Mouse (Mus musculus): ENCODE measurements around the gene Tgds. TPM values are rescaled to one million over a fixed set of nuclear protein-coding genes. Genes with fewer than 3 reads are reported as not detected.
"Not testable (repeated sequence)": the region's sequence is repeated elsewhere in the genome, so short reads cannot be mapped to it uniquely, and the experiment has no call there.

Tgds gene
- polyA plus RNA-seq, 1 experiment from 2014 or later, result 16.0 TPM

DNA sequence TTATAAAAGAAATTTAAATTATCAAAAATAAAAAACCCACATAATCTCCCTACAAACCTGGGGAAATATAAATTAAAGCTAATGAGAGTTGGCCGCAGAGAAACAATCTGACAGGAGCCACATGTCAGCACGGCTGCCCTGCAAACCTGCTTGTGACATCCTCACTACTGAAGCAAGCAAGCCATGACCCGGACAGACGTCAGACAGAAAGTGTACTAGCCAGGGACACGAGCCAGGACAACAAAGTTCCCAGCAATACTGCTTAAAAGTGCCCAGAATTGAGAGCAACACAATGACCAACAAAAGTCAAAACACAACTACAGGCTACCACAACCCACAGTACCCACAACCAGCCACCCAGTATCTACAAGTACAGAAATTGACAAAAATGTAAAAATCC lies 6.3 kb downstream of the Tgds start:
- DNase-seq (no peak), ATAC-seq (no peak)
- no peak overlapping the region for H3K27ac ChIP-seq (ENCODE audit: low read depth)
- TF ChIP-seq EP300 (IDR thresholded peaks at IDR 0.05; ENCODE audit: low read depth), result no peak
- no peak for TF ChIP-seq CTCF (IDR thresholded peaks at IDR 0.05; ENCODE audit: low read depth)
- peaks cover 27% of the 10 kb centered on the region for H3K36me3 ChIP-seq (replicated peaks; ENCODE audit: insufficient read depth, low read length)
- 81% methylated on average over 5 of the region's 5 CpGs for WGBS (ENCODE audit: insufficient replicate concordance)
- H3K27me3 ChIP-seq (ENCODE audit: insufficient read depth, low read length), result no peaks in the 10 kb centered on the region
- H3K9me3 ChIP-seq (ENCODE audit: low read length), result no peaks in the 10 kb centered on the region
- H3K9ac ChIP-seq (replicated peaks), result no peak overlapping the region
- H3K4me1 ChIP-seq (ENCODE audit: insufficient read depth), result peaks cover 8% of the 10 kb centered on the region
- H3K4me3 ChIP-seq (ENCODE audit: low read depth, low read length), result no peak overlapping the region
- no peak overlapping the region for H3K4me2 ChIP-seq (ENCODE audit: low read depth, low read length)

DNA sequence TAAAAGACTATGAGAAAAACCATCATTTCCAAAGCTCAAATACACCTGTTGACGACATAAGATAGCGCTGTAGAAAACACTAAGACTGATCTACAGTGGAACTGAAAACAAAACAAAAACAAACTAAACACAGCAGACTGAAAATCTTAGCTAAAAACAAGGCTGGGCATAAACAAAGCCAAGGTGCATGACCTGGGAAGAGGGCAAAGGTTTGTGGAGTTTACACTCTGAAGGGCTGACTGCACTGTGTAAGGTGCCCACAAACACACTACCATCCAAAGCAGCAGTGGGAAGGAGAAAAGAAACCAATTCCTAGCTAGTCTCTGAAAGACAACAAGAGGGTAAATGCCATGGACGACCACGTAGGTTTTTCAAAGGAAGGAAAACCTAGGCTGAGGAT lies 7.8 kb downstream of the Tgds start:
- H3K4me3 ChIP-seq (ENCODE audit: low read depth, low read length), result no peak overlapping the region
- H3K36me3 ChIP-seq (replicated peaks; ENCODE audit: insufficient read depth, low read length), result peaks cover 37% of the 10 kb centered on the region
- H3K4me1 ChIP-seq (ENCODE audit: insufficient read depth), result 0 out of 2 replicates have a peak, but pooled peaks cover 6% of the 10 kb centered on the region
- 79% methylated on average over 4 of the region's 4 CpGs for WGBS (ENCODE audit: insufficient replicate concordance)
- TF ChIP-seq EP300 (IDR thresholded peaks at IDR 0.05; ENCODE audit: low read depth) (no peak), CTCF (IDR thresholded peaks at IDR 0.05; ENCODE audit: low read depth) (no peak)
- DNase-seq (no peak), ATAC-seq (no peak)
- no peak overlapping the region for H3K27ac ChIP-seq (ENCODE audit: low read depth)
- H3K9ac ChIP-seq (replicated peaks), result no peak overlapping the region
- H3K4me2 ChIP-seq (ENCODE audit: low read depth, low read length), result no peak overlapping the region
- H3K27me3 ChIP-seq (ENCODE audit: insufficient read depth, low read length), result no peaks in the 10 kb centered on the region
- no peaks in the 10 kb centered on the region for H3K9me3 ChIP-seq (ENCODE audit: low read length)

DNA sequence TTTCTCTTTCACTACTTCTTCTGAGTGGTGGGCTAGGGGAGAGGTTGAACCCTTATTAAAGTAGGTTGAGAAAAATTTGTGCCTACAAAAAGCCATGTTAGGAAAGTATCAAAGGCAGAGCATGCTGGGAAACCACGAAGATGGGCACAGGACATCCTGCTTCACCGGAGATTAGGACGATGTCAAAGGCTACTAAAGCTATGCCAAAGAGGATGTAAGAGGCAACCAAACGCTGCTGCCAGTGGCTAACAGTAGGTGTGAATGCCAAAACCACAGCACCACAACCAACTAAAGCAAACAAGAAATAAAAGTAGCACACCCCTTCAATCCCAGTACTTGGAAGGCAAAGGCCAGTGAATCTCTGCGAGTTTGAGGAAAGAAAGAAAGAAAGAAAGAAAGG lies 8.4 kb downstream of the Tgds start:
- H3K27ac ChIP-seq (ENCODE audit: low read depth), result no peak overlapping the region
- TF ChIP-seq EP300 (IDR thresholded peaks at IDR 0.05; ENCODE audit: low read depth) (no peak), CTCF (IDR thresholded peaks at IDR 0.05; ENCODE audit: low read depth) (no peak)
- no peak overlapping the region for H3K9ac ChIP-seq (replicated peaks)
- 0 out of 2 replicates have a peak, but pooled peaks cover 6% of the 10 kb centered on the region for H3K4me1 ChIP-seq (ENCODE audit: insufficient read depth)
- H3K27me3 ChIP-seq (ENCODE audit: insufficient read depth, low read length), result no peaks in the 10 kb centered on the region
- no peak overlapping the region for H3K4me3 ChIP-seq (ENCODE audit: low read depth, low read length)
- no peaks in the 10 kb centered on the region for H3K9me3 ChIP-seq (ENCODE audit: low read length)
- WGBS (ENCODE audit: insufficient replicate concordance), result 43% methylated on average over 5 of the region's 5 CpGs
- ATAC-seq (no peak), DNase-seq (no peak)
- H3K36me3 ChIP-seq (replicated peaks; ENCODE audit: insufficient read depth, low read length), result peaks cover 42% of the 10 kb centered on the region
- H3K4me2 ChIP-seq (ENCODE audit: low read depth, low read length), result no peak overlapping the region

DNA sequence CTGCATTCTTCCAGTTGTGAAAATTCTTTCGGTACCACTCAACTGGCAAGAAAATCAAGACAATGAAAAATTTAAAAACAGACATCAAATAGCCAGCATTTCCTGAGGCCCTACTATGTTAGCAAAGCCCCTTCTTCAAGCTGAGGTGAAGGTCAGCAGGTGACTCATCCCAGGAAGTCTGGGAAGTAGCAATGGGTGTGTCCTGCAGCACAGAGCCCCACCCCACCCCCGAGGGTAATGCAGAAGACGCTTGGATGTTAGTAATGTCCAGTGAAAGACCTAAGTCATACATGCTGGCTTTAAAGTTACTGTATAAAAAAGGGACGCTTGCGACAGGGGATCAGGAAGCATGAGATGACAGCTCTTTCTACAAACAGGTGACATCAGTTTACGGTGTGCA lies 19.4 kb downstream of the Tgds start:
- Histone ChIP-seq H3K4me3 (ENCODE audit: low read depth, low read length) (no peak overlapping the region), H3K9me3 (ENCODE audit: low read length) (no peaks in the 10 kb centered on the region), H3K36me3 (replicated peaks; ENCODE audit: insufficient read depth, low read length) (peaks cover 60% of the 10 kb centered on the region), H3K27me3 (ENCODE audit: insufficient read depth, low read length) (no peaks in the 10 kb centered on the region), H3K4me1 (ENCODE audit: insufficient read depth) (no peaks in the 10 kb centered on the region), H3K4me2 (ENCODE audit: low read depth, low read length) (no peak overlapping the region), H3K27ac (ENCODE audit: low read depth) (no peak overlapping the region), H3K9ac (replicated peaks) (no peak overlapping the region)
- no peak for DNase-seq
- 86% methylated on average over 6 of the region's 6 CpGs for WGBS (ENCODE audit: insufficient replicate concordance)
- no peak for TF ChIP-seq EP300 (IDR thresholded peaks at IDR 0.05; ENCODE audit: low read depth)
- no peak for TF ChIP-seq CTCF (IDR thresholded peaks at IDR 0.05; ENCODE audit: low read depth)
- ATAC-seq, result no peak

DNA sequence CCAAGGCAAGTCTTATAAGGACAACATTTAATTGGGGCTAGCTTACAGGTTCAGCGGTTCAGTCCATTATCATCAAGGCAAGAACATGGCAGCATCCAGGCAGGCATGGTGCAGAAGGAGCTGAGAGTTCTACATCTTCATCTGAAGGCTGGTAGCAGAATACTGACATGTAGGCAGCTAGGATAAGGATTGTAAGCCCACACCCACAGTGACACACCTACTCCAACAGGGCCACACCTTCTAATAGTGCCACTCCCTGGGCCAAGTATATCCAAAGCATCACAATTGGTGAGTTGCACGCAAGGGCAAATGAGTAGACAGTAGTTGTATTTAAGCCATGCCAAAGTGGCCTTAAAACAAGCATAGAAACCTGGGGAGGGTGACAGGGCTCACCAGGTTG lies 25.1 kb downstream of the Tgds start:
- H3K4me3 ChIP-seq (ENCODE audit: low read depth, low read length); DNase-seq; H3K4me2 ChIP-seq (ENCODE audit: low read depth, low read length); H3K27me3 ChIP-seq (ENCODE audit: insufficient read depth, low read length); H3K27ac ChIP-seq (ENCODE audit: low read depth); ATAC-seq; H3K9ac ChIP-seq (replicated peaks); H3K9me3 ChIP-seq (ENCODE audit: low read length); H3K4me1 ChIP-seq (ENCODE audit: insufficient read depth): not testable (repeated sequence)
- 75% methylated on average over 2 of the region's 2 CpGs for WGBS (ENCODE audit: insufficient replicate concordance)
- peaks cover 11% of the 10 kb centered on the region; the same call in 1 of the 2 replicates for H3K36me3 ChIP-seq (replicated peaks; ENCODE audit: insufficient read depth, low read length)

DNA sequence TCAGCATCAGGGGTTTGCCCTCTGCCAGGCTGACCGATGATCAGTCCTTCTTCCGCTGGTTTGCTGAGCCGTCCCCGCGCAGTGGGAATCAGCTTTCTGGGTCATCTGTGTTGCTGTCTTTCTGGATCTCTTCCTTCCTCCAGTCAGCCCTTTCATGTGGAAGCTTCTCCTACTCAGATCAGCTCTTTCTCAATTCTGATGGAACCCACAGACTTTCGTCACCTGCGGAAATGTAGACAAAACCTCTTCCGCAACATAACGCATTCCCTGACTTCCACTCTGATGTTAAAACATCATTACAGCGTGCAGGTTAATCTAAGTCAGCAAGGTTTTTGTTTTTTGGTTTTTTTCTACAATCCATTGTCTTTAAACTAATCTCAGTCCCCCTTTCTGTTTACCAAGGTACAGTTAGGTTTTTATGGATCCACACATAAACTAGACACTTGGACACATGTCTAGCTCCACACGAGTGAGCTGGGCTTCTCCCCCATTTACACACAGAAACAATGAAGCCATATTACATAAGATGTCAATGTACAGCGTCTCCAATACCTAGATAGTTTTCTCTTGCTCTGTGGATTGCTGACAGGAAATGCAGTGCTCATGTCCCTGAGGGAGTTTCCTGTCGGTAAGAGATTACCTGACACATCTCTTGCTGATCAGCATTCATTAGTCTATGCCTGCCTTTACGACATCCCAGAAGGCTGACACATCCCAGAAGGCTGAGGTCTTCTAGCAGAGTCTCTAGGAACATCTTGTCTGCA lies 31.1 kb downstream of the Tgds start:
- Histone ChIP-seq H3K36me3 (replicated peaks; ENCODE audit: insufficient read depth, low read length) (no peaks in the 10 kb centered on the region), H3K27ac (ENCODE audit: low read depth) (no peak overlapping the region), H3K9me3 (ENCODE audit: low read length) (peaks cover 2% of the 10 kb centered on the region; the same call in 1 of the 2 replicates), H3K4me2 (ENCODE audit: low read depth, low read length) (peak overlapping the region; percentile 24; the same call in 1 of the 2 replicates), H3K9ac (replicated peaks) (no peak overlapping the region), H3K27me3 (ENCODE audit: insufficient read depth, low read length) (no peaks in the 10 kb centered on the region), H3K4me3 (ENCODE audit: low read depth, low read length) (no peak overlapping the region), H3K4me1 (ENCODE audit: insufficient read depth) (no peaks in the 10 kb centered on the region)
- DNase-seq (peak; percentile 27), ATAC-seq (peak; percentile 33; the same call in 1 of the 2 replicates)
- TF ChIP-seq CTCF (IDR thresholded peaks at IDR 0.05; ENCODE audit: low read depth), result no peak
- TF ChIP-seq EP300 (IDR thresholded peaks at IDR 0.05; ENCODE audit: low read depth), result no peak
- 66% methylated on average over 14 of the region's 14 CpGs for whole genome bisulfite sequencing (ENCODE audit: insufficient replicate concordance)

Data from liver, postnatal 0 days (tissue).